Mouse (Mus musculus) MN1 (cell line): Measurements from ENCODE around the gene a.

Experiments
- DNase-seq: peaks from one replicate; pipeline ENCODE4 v3.0.0-alpha.2; 2016; ENCODE audit warnings: low spot score

The a gene

DNA sequence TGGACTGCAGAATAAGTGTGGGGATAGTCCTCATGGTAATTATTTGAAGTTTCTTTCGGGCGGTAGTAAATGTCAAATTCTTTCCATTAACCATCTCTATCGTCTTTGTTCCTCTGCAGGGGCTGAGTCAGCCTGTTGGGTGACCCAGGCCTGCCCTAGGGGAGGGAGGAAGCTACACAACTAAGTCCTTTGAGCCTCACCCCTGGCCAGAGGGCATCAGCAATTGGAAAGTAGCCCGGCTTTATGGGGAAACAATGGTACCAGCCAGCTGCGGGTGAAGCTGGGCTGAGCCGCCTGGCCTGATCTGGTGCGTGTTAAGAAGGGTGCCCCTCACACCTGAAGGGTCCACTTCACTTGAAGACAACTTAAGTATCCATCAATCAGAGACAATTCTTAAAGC is 308.2 kb downstream of the a start:
- no peak for DNase-seq

DNA sequence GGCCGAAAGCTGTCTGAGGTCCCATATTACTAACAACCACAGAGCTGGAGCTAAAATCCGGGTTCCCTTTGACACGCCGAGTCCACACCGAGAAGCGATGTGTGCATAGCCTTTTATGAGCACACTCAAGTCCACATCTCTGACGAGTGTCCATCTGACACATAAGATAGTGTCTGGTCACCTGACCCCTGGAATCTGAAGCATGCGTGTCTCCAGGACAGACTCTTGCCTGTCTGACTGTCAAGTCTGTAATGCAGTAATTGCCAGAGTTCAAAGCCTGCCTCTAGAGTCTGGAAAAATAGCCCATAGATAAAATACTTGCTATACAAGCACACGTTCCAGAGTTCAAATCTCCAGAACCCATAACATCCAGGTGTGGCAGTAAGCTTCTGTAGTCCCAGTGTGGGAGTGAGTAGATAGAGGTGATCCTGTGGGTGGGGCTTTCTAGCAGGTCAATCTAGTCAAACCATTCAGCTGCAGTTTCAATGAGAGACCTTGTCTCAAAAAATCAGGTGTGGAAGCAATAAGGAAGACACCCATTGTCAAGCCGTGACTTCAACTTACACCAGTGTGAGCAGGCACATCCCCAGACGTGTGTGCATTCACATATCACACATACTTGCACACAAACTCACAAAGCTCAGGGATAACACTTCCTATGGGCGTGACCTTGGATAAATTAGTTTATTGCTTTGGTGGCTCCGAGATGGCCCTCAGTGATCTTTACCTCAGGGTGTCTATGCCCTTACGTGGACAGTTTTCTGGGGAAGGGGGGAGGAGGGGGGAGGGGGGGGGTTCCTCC is 309.0 kb downstream of the a start:
- no peak for DNase-seq
